Mouse (Mus musculus) heart, postnatal 0 days (tissue): Measurements from ENCODE around the gene 1700003F12Rik. TPM values are rescaled to one million over a fixed set of nuclear protein-coding genes. Genes with fewer than 3 reads are reported as not detected.

Source experiments
- ATAC-seq: fragments of 200-750 bp; cut with Nextera tagmentation; 2 replicates; pipeline ENCODE4 v1.8.0; 2017; ENCODE audit warnings: low read depth, moderate number of reproducible peaks, moderate library complexity; ENCODE audit not compliant: insufficient read depth
- DNase-seq: peaks from one replicate; pipeline ENCODE4 v3.0.0-alpha.2; 2016; ENCODE audit warnings: low spot score
- H3K27ac ChIP-seq: fragments of 300-500 bp; sonication (generic); 2 replicates; pipeline ENCODE4 v1.5.1; 2014; ENCODE audit warnings: low read depth, mild to moderate bottlenecking
- H3K27me3 ChIP-seq: fragments of 300-500 bp; sonication (generic); 2 replicates; pipeline ENCODE4 v1.6.1; 2014; ENCODE audit warnings: low read length, mixed read lengths; ENCODE audit not compliant: control insufficient read depth, insufficient read depth
- H3K36me3 ChIP-seq: fragments of 300-500 bp; sonication (generic); replicated peaks from 2 replicates; pipeline ENCODE4 v1.6.1; 2014; ENCODE audit warnings: low read length, mixed read lengths; ENCODE audit not compliant: control insufficient read depth, insufficient read depth
- H3K4me1 ChIP-seq: fragments of 300-500 bp; sonication (generic); 2 replicates; pipeline ENCODE4 v1.6.1; 2014; ENCODE audit warnings: antibody characterized with exemption; ENCODE audit not compliant: control insufficient read depth, insufficient read depth
- H3K4me2 ChIP-seq: fragments of 300-500 bp; sonication (generic); 2 replicates; pipeline ENCODE4 v1.6.1; 2014; ENCODE audit warnings: low read depth, mild to moderate bottlenecking, low read length, moderate library complexity
- H3K4me3 ChIP-seq: fragments of 300-500 bp; sonication (generic); 2 replicates; pipeline ENCODE4 v1.5.1; 2014; ENCODE audit warnings: low read depth, low read length
- H3K9ac ChIP-seq: fragments of 300-500 bp; sonication (generic); replicated peaks from 2 replicates; pipeline ENCODE4 v1.6.1; 2014; ENCODE audit warnings: low read depth, low read length, mixed read lengths
- H3K9me3 ChIP-seq: fragments of 300-500 bp; sonication (generic); replicated peaks from 2 replicates; pipeline ENCODE4 v1.6.1; 2016; ENCODE audit warnings: low read length; ENCODE audit not compliant: control insufficient read depth
- CTCF ChIP-seq: IDR thresholded peaks from 2 replicates; pipeline ENCODE4 v1.5.1; 2016; ENCODE audit warnings: antibody characterized with exemption, control low read depth, low read depth
- EP300 ChIP-seq: IDR thresholded peaks from 2 replicates; pipeline ENCODE4 v1.6.1; 2016; ENCODE audit warnings: antibody characterized with exemption, low read depth
- WGBS: fragments of 180-500 bp; shearing (Covaris S2); extraction: QIAGEN DNeasy Blood & Tissue Kit; methylation state at CpG from one replicate; pipeline ENCODE4 v1.1.7; 2014; 5-methylcytosine and 5-hydroxymethylcytosine counted together
- polyA plus RNA-seq: library from polyadenylated mRNA; unstranded; fragments of >200 nt; fragmentation: Nextera tagmentation; extraction: Ambion mirVana; gene quantifications from 2 replicates; pipeline ENCODE4 v1.2.1, GENCODE M21; 2015
- total RNA-seq: library from RNA; depleted of rRNA; stranded (reverse); fragments of >200 nt; gene quantifications from 2 replicates; pipeline ENCODE4 v1.2.3, GENCODE M21; 2014; ENCODE audit warnings: low replicate concordance

1700003F12Rik gene
- total and polyA plus RNA-seq, 2 experiments from 2014 or later = 1.1 to 2.0 TPM

GRCm38 (mm10) chr2:154549127-154549885 is 2.4 kb downstream of the 1700003F12Rik start:
- Histone ChIP-seq H3K9me3 (no peaks in the 10 kb centered on the region), H3K4me3 (peak overlapping the region; percentile 37), H3K27ac (no peak overlapping the region), H3K4me2 (peak overlapping the region; percentile 65), H3K36me3 (no peaks in the 10 kb centered on the region), H3K4me1 (peaks cover 20% of the 10 kb centered on the region), H3K27me3 (peaks cover 20% of the 10 kb centered on the region), H3K9ac (no peak overlapping the region)
- DNase-seq = peak; percentile 59
- WGBS = 4% methylated on average over 46 of the region's 48 CpGs
- TF ChIP-seq EP300 = no peak
- no peak for TF ChIP-seq CTCF
- ATAC-seq = peak; percentile 35; the same call in 1 of the 2 replicates

- peak overlapping the region; percentile 37 for H3K4me3 ChIP-seq
- TF ChIP-seq EP300 = no peak
- no peak for TF ChIP-seq CTCF
- no peaks in the 10 kb centered on the region for H3K9me3 ChIP-seq
- no peak overlapping the region for H3K27ac ChIP-seq
- ATAC-seq (no peak), DNase-seq (no peak)
- no peak overlapping the region for H3K9ac ChIP-seq
- H3K36me3 ChIP-seq = no peaks in the 10 kb centered on the region
- H3K27me3 ChIP-seq = peaks cover 20% of the 10 kb centered on the region
- 16% methylated on average over 20 of the region's 20 CpGs for WGBS
- peaks cover 20% of the 10 kb centered on the region for H3K4me1 ChIP-seq
- peak overlapping the region; percentile 65 for H3K4me2 ChIP-seq
Observed at GRCm38 (mm10) chr2:154549886-154550189, 3.0 kb downstream of the 1700003F12Rik start.

- DNase-seq = no peak
- no peak overlapping the region for H3K4me3 ChIP-seq
- ATAC-seq = no peak
- H3K4me2 ChIP-seq = no peak overlapping the region
- no peaks in the 10 kb centered on the region for H3K36me3 ChIP-seq
- no peak overlapping the region for H3K27ac ChIP-seq
- WGBS = 51% methylated on average over 2 of the region's 2 CpGs
- peaks cover 20% of the 10 kb centered on the region for H3K4me1 ChIP-seq
- no peaks in the 10 kb centered on the region for H3K9me3 ChIP-seq
- peaks cover 20% of the 10 kb centered on the region for H3K27me3 ChIP-seq
- no peak overlapping the region for H3K9ac ChIP-seq
- TF ChIP-seq CTCF (no peak), EP300 (no peak)
Observed at GRCm38 (mm10) chr2:154550937-154551336, 4.1 kb downstream of the 1700003F12Rik start.

- Histone ChIP-seq H3K36me3 (no peaks in the 10 kb centered on the region), H3K4me3 (peak within 1 kb of the TSS; percentile 34), H3K9ac (0 out of 2 replicates have a peak within 1 kb of the TSS, but pooled peaks have one; percentile 27), H3K27ac (no peak within 1 kb of the TSS), H3K4me2 (peak within 1 kb of the TSS; percentile 57), H3K9me3 (no peaks in the 10 kb centered on the region), H3K27me3 (peaks cover 20% of the 10 kb centered on the region), H3K4me1 (peaks cover 20% of the 10 kb centered on the region)
- TF ChIP-seq CTCF (no peak), EP300 (no peak)
- WGBS = 80% methylated on average over 4 of the region's 4 CpGs
- ATAC-seq = no peak
- DNase-seq = no peak
Observed at GRCm38 (mm10) chr2:154551476-154551875, 4.6 kb downstream of the 1700003F12Rik start, which contains the start of gene Actl10. TSS of gene Actl10 (plus strand) at chr2:154551776.

GRCm38 (mm10) chr2:154551927-154552326 is 5.0 kb downstream of the 1700003F12Rik start:
- peak overlapping the region; percentile 34; the same call in 1 of the 2 replicates for H3K4me3 ChIP-seq
- TF ChIP-seq CTCF (no peak), EP300 (no peak)
- peaks cover 20% of the 10 kb centered on the region for H3K4me1 ChIP-seq
- H3K9me3 ChIP-seq = no peaks in the 10 kb centered on the region
- peak overlapping the region; percentile 57 for H3K4me2 ChIP-seq
- 32% methylated on average over 21 of the region's 21 CpGs for WGBS
- DNase-seq = no peak
- H3K36me3 ChIP-seq = no peaks in the 10 kb centered on the region
- peaks cover 20% of the 10 kb centered on the region for H3K27me3 ChIP-seq
- H3K9ac ChIP-seq = 0 out of 2 replicates have a peak overlapping the region, but pooled peaks have one; percentile 27
- no peak overlapping the region for H3K27ac ChIP-seq
- 0 out of 2 replicates have a peak, but pooled peaks have one; percentile 0 for ATAC-seq

GRCm38 (mm10) chr2:154552424-154552907 is 5.6 kb downstream of the 1700003F12Rik start:
- DNase-seq (peak; percentile 52), ATAC-seq (peak; percentile 67)
- Histone ChIP-seq H3K4me2 (peak overlapping the region; percentile 57), H3K27ac (no peak overlapping the region), H3K4me3 (peak overlapping the region; percentile 34), H3K4me1 (peaks cover 20% of the 10 kb centered on the region), H3K36me3 (no peaks in the 10 kb centered on the region), H3K9me3 (no peaks in the 10 kb centered on the region), H3K27me3 (peaks cover 20% of the 10 kb centered on the region), H3K9ac (0 out of 2 replicates have a peak overlapping the region, but pooled peaks have one; percentile 27)
- WGBS = 14% methylated on average over 27 of the region's 27 CpGs
- TF ChIP-seq EP300 = no peak
- peak; percentile 56 for TF ChIP-seq CTCF
